ENCODE assay signal across 28 mouse cellular contexts in the genomic region with DNA sequence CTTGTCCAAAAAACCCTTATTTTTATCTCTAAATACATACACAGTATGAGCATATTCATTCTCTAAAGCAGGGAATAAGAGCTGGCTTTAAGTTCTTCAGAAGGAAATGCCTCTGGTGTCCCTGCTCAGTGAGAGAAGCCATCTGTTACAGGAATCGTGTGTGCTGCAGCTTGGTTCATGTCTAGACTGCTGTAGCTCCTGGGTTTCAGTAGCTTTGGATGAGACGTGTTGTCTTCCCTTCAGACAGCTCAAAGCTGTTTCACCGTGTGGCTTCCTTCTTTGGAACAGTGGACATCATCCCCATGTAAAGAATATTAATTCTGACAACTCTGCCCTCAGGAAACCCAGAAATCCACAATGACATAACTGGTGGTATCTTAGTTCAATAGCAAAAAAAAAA.
A peak's percentile ranks its signal among the peaks of the same experiment; 100 is the strongest.
DNase-seq lines count a peak whose midpoint lies in the region; ATAC-seq and TF ChIP-seq lines count a peak whose summit lies in the region.
"Had no signal": no experiment of that assay in that cellular context is flagged by ENCODE, and none has a peak within 500 bp of the region (broad histone marks: within the 10 kb centered on the region; RNA-seq: fewer than 3 reads in every experiment).

No protein-coding gene starts in this region.

- TF ChIP-seq CTCF in lung, embryonic 14.5 days (IDR thresholded peaks at IDR 0.05; ENCODE audit: low read depth) = no peak

- no peak overlapping the region for H3K4me3 ChIP-seq in lung, embryonic 14.5 days (ENCODE audit: low read depth, low read length)
- H3K4me3 ChIP-seq: erythroblast, embryonic 14.5 days; gastrocnemius, adult 2 months; heart, adult 2 months; heart, embryonic 12.5 days; hindbrain, embryonic 15.5 days; liver, embryonic 13.5 days; midbrain, embryonic 13.5 days; neural tube, embryonic 15.5 days had no signal

- peak; percentile 47; the same call in 1 of the 2 replicates for ATAC-seq in lung, embryonic 14.5 days (ENCODE audit: insufficient read depth)
- ATAC-seq: activated CD4-positive, CD25-positive, alpha-beta regulatory T cell, adult 4 months; midbrain, embryonic 13.5 days had no signal

- no peak overlapping the region for H3K27ac ChIP-seq in lung, embryonic 14.5 days (ENCODE audit: low read depth)
- H3K27ac ChIP-seq: gastrocnemius, adult 2 months; heart, adult 2 months; hindbrain, embryonic 15.5 days; liver, embryonic 13.5 days; macrophage; midbrain, embryonic 13.5 days; neural tube, embryonic 15.5 days had no signal

- H3K36me3 ChIP-seq in lung, embryonic 14.5 days (ENCODE audit: insufficient read depth) = no peaks in the 10 kb centered on the region
- H3K36me3 ChIP-seq: heart, embryonic 12.5 days; hindbrain, embryonic 15.5 days; liver, embryonic 13.5 days; midbrain, embryonic 13.5 days; neural tube, embryonic 15.5 days had no signal

- DNase-seq in layer of hippocampus, adult 11-12 months (ENCODE audit: low spot score) = peak; percentile 31
- no peak for DNase-seq in layer of hippocampus, postnatal 10 days (ENCODE audit: low spot score in 2 of 2)
- peak; percentile 55 for DNase-seq in lung, embryonic 14.5 days
- no peak for DNase-seq in lung, postnatal 14 days
- peak; percentile 39 to 71 for DNase-seq in right cerebral cortex, postnatal 10 days (ENCODE audit: low spot score in 2 of 2)
- no peak for DNase-seq in right cerebral cortex, adult 2 months (ENCODE audit: low spot score in 2 of 2)
- DNase-seq in gastrocnemius, adult 18-20 months (ENCODE audit: low spot score) = no peak
- DNase-seq: adrenal gland, adult 2 months; adrenal gland, postnatal 36 days; B cell, adult 2 months; cerebellum, adult 2 months; cerebellum, postnatal 14 days; gastrocnemius, adult 2 months; gastrocnemius, postnatal 36 days; heart, adult 2 months; kidney, adult 18-20 months; kidney, postnatal 36 days; liver, embryonic 13.5 days; lung, adult 18-20 months; right cerebral cortex, adult 18-20 months; thymus, postnatal 4 days had no signal

- H3K4me1 ChIP-seq in lung, embryonic 14.5 days (ENCODE audit: insufficient read depth) = no peaks in the 10 kb centered on the region
- H3K4me1 ChIP-seq: heart, embryonic 12.5 days; liver, embryonic 13.5 days had no signal

- 45% methylated on average over 3 of the region's 3 CpGs for WGBS in lung, embryonic 14.5 days

- H3K4me2 ChIP-seq in lung, embryonic 14.5 days = no peak overlapping the region
- H3K4me2 ChIP-seq: heart, embryonic 12.5 days; hindbrain, embryonic 15.5 days; liver, embryonic 13.5 days; midbrain, embryonic 13.5 days; neural tube, embryonic 15.5 days had no signal

- no peak overlapping the region for H3K9ac ChIP-seq in lung, embryonic 14.5 days
- H3K9ac ChIP-seq: heart, embryonic 12.5 days; hindbrain, embryonic 15.5 days; liver, embryonic 13.5 days; midbrain, embryonic 13.5 days; neural tube, embryonic 15.5 days had no signal

- no peaks in the 10 kb centered on the region for H3K9me3 ChIP-seq in lung, embryonic 14.5 days (ENCODE audit: low read depth, low read length)
- H3K9me3 ChIP-seq: heart, embryonic 12.5 days; hindbrain, embryonic 15.5 days; liver, embryonic 13.5 days; midbrain, embryonic 13.5 days; neural tube, embryonic 15.5 days had no signal

- no peaks in the 10 kb centered on the region for H3K27me3 ChIP-seq in lung, embryonic 14.5 days (ENCODE audit: insufficient read depth, low read length)
- H3K27me3 ChIP-seq: heart, embryonic 12.5 days; hindbrain, embryonic 15.5 days; liver, embryonic 13.5 days; midbrain, embryonic 13.5 days; neural tube, embryonic 15.5 days had no signal

Comparison
In these comparisons a context has a peak if more than half of its experiments do, and no peak if none do; other contexts are left out.
1. DNase-seq: peak in layer of hippocampus, adult 11-12 months (single experiment), lung, embryonic 14.5 days (single experiment) and right cerebral cortex, postnatal 10 days (2 of 2); none in layer of hippocampus, postnatal 10 days (0 of 2), lung, postnatal 14 days (single experiment), right cerebral cortex, adult 2 months (0 of 2) and gastrocnemius, adult 18-20 months (single experiment).